In the genomic region with DNA sequence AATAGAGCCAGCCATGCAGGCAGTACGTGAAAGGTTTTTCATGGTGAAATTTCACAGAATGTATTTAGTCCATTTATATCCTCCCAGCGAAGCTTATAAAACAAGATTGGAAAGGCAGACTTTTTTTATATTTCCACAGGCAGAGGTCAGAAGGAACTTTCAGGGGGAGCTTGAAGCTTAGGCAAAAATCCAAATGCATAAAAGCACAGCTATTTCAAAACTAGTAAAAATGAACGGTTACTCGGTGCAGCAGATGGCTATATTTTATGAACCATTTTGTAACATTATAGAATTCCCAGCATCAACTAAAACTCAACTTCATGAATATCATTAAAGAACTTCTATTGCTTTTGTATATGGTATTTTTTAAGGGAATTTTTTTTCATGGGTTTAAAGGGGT, we compare ENCODE assay signal across 33 mouse cellular contexts.
A peak's percentile ranks its signal among the peaks of the same experiment; 100 is the strongest.
DNase-seq lines count a peak whose midpoint lies in the region; ATAC-seq and TF ChIP-seq lines count a peak whose summit lies in the region.
"Had no signal": no experiment of that assay in that cellular context is flagged by ENCODE, and none has a peak within 500 bp of the region (broad histone marks: within the 10 kb centered on the region; RNA-seq: fewer than 3 reads in every experiment).

No protein-coding gene starts in this region.

- H3K4me3 ChIP-seq in forebrain, postnatal 0 days (ENCODE audit: low read depth, low read length): no peak overlapping the region
- no peak overlapping the region for H3K4me3 ChIP-seq in forebrain, embryonic 13.5 days
- no peak overlapping the region for H3K4me3 ChIP-seq in limb, embryonic 12.5 days (replicated peaks)
- H3K4me3 ChIP-seq in limb, embryonic 10.5 days: no peak overlapping the region
- no peak overlapping the region for H3K4me3 ChIP-seq in limb, embryonic 13.5 days
- H3K4me3 ChIP-seq: embryonic facial prominence, embryonic 12.5 days; erythroblast, embryonic 14.5 days; forebrain, embryonic 12.5 days; heart, embryonic 12.5 days; heart, embryonic 15.5 days; hindbrain, embryonic 10.5 days; hindbrain, embryonic 13.5 days; intestine, embryonic 15.5 days had no signal

- no peak for ATAC-seq in forebrain, postnatal 0 days
- no peak for ATAC-seq in forebrain, embryonic 13.5 days
- ATAC-seq in limb, embryonic 12.5 days (ENCODE audit: insufficient number of reproducible peaks, insufficient read depth, low FRiP score, low TSS enrichment, low read depth): peak; percentile 72
- ATAC-seq in limb, embryonic 13.5 days (ENCODE audit: low FRiP score, low read depth): peak; percentile 83
- ATAC-seq: forebrain, embryonic 16.5 days; hindbrain, embryonic 16.5 days; intestine, embryonic 15.5 days; Patski had no signal

- no peak for TF ChIP-seq CTCF in forebrain, postnatal 0 days (IDR thresholded peaks at IDR 0.05; ENCODE audit: low read depth)

- no peaks in the 10 kb centered on the region for H3K9me3 ChIP-seq in forebrain, postnatal 0 days (ENCODE audit: low read length)
- H3K9me3 ChIP-seq in forebrain, embryonic 13.5 days (replicated peaks): no peaks in the 10 kb centered on the region
- no peaks in the 10 kb centered on the region for H3K9me3 ChIP-seq in limb, embryonic 12.5 days
- H3K9me3 ChIP-seq in limb, embryonic 10.5 days (replicated peaks): no peaks in the 10 kb centered on the region
- no peaks in the 10 kb centered on the region for H3K9me3 ChIP-seq in limb, embryonic 13.5 days
- H3K9me3 ChIP-seq: embryonic facial prominence, embryonic 12.5 days; forebrain, embryonic 12.5 days; G1E; heart, embryonic 12.5 days; heart, embryonic 15.5 days; hindbrain, embryonic 10.5 days; hindbrain, embryonic 13.5 days; intestine, embryonic 15.5 days had no signal

- 56% methylated on average over 4 of the region's 4 CpGs for WGBS in forebrain, postnatal 0 days
- WGBS in forebrain, embryonic 13.5 days: 86% methylated on average over 4 of the region's 4 CpGs
- WGBS in limb, embryonic 12.5 days: 45% methylated on average over 4 of the region's 4 CpGs
- WGBS in limb, embryonic 10.5 days: 90% methylated on average over 4 of the region's 4 CpGs
- 17% methylated on average over 4 of the region's 4 CpGs for WGBS in limb, embryonic 13.5 days

- H3K4me2 ChIP-seq in forebrain, postnatal 0 days (ENCODE audit: low read depth): no peak overlapping the region
- no peak overlapping the region for H3K4me2 ChIP-seq in forebrain, embryonic 13.5 days
- no peak overlapping the region for H3K4me2 ChIP-seq in limb, embryonic 12.5 days
- peak overlapping the region; percentile 21; the same call in 1 of the 2 replicates for H3K4me2 ChIP-seq in limb, embryonic 13.5 days (replicated peaks)
- H3K4me2 ChIP-seq: embryonic facial prominence, embryonic 12.5 days; forebrain, embryonic 12.5 days; heart, embryonic 12.5 days; heart, embryonic 15.5 days; hindbrain, embryonic 13.5 days; intestine, embryonic 15.5 days had no signal

- no peaks in the 10 kb centered on the region for H3K27me3 ChIP-seq in forebrain, postnatal 0 days (ENCODE audit: insufficient read depth, low read length)
- H3K27me3 ChIP-seq in forebrain, embryonic 13.5 days: no peaks in the 10 kb centered on the region
- H3K27me3 ChIP-seq in limb, embryonic 12.5 days: no peaks in the 10 kb centered on the region
- H3K27me3 ChIP-seq in limb, embryonic 10.5 days (ENCODE audit: low read depth, poor library complexity, severe bottlenecking): no peaks in the 10 kb centered on the region
- 0 out of 2 replicates have a peak, but pooled peaks cover 2% of the 10 kb centered on the region for H3K27me3 ChIP-seq in limb, embryonic 13.5 days
- H3K27me3 ChIP-seq: CH12.LX; embryonic facial prominence, embryonic 12.5 days; forebrain, embryonic 12.5 days; heart, embryonic 12.5 days; heart, embryonic 15.5 days; hindbrain, embryonic 13.5 days; intestine, embryonic 15.5 days; Patski had no signal

- H3K36me3 ChIP-seq in forebrain, postnatal 0 days (ENCODE audit: insufficient read depth): no peaks in the 10 kb centered on the region
- no peaks in the 10 kb centered on the region for H3K36me3 ChIP-seq in forebrain, embryonic 13.5 days (ENCODE audit: poor library complexity, severe bottlenecking)
- H3K36me3 ChIP-seq in limb, embryonic 12.5 days: no peaks in the 10 kb centered on the region
- no peaks in the 10 kb centered on the region for H3K36me3 ChIP-seq in limb, embryonic 10.5 days
- no peaks in the 10 kb centered on the region for H3K36me3 ChIP-seq in limb, embryonic 13.5 days
- H3K36me3 ChIP-seq: embryonic facial prominence, embryonic 12.5 days; forebrain, embryonic 12.5 days; G1E; heart, embryonic 12.5 days; heart, embryonic 15.5 days; hindbrain, embryonic 10.5 days; hindbrain, embryonic 13.5 days; intestine, embryonic 15.5 days had no signal

- H3K27ac ChIP-seq in forebrain, postnatal 0 days (ENCODE audit: low read depth, low read length): no peak overlapping the region
- no peak overlapping the region for H3K27ac ChIP-seq in forebrain, embryonic 13.5 days
- no peak overlapping the region for H3K27ac ChIP-seq in limb, embryonic 12.5 days
- no peak overlapping the region for H3K27ac ChIP-seq in limb, embryonic 10.5 days
- H3K27ac ChIP-seq in limb, embryonic 13.5 days: no peak overlapping the region
- H3K27ac ChIP-seq: embryonic facial prominence, embryonic 12.5 days; forebrain, embryonic 12.5 days; heart, embryonic 15.5 days; hindbrain, embryonic 10.5 days; hindbrain, embryonic 13.5 days; intestine, embryonic 15.5 days had no signal

- H3K9ac ChIP-seq in forebrain, postnatal 0 days: no peak overlapping the region
- no peak overlapping the region for H3K9ac ChIP-seq in forebrain, embryonic 13.5 days
- no peak overlapping the region for H3K9ac ChIP-seq in limb, embryonic 12.5 days (replicated peaks)
- no peak overlapping the region for H3K9ac ChIP-seq in limb, embryonic 13.5 days
- H3K9ac ChIP-seq: embryonic facial prominence, embryonic 12.5 days; forebrain, embryonic 12.5 days; heart, embryonic 12.5 days; heart, embryonic 15.5 days; hindbrain, embryonic 13.5 days; intestine, embryonic 15.5 days had no signal

- no peaks in the 10 kb centered on the region for H3K4me1 ChIP-seq in forebrain, postnatal 0 days (ENCODE audit: insufficient read depth)
- no peaks in the 10 kb centered on the region for H3K4me1 ChIP-seq in forebrain, embryonic 13.5 days
- no peaks in the 10 kb centered on the region for H3K4me1 ChIP-seq in limb, embryonic 12.5 days (replicated peaks)
- H3K4me1 ChIP-seq in limb, embryonic 10.5 days: no peaks in the 10 kb centered on the region
- H3K4me1 ChIP-seq in limb, embryonic 13.5 days: peaks cover 17% of the 10 kb centered on the region
- H3K4me1 ChIP-seq: embryonic facial prominence, embryonic 12.5 days; forebrain, embryonic 12.5 days; heart, embryonic 12.5 days; heart, embryonic 15.5 days; hindbrain, embryonic 10.5 days; hindbrain, embryonic 13.5 days; intestine, embryonic 15.5 days had no signal

- peak; percentile 4 for DNase-seq in forebrain, postnatal 0 days
- no peak for DNase-seq in limb, embryonic 10.5 days (ENCODE audit: low spot score)
- DNase-seq in heart, adult 11 months: no peak
- DNase-seq in cerebellum, adult 8-10 months: no peak
- DNase-seq: adrenal gland, postnatal 10 days; adrenal gland, postnatal 36 days; B cell, adult 2 months; cerebellum, adult 11 months; cerebellum, adult 2 months; cerebellum, postnatal 10 days; cerebellum, postnatal 36 days; embryo, embryonic 11 days; gastrocnemius, postnatal 10 days; gastrocnemius, postnatal 36 days; heart, adult 18-20 months; heart, postnatal 10 days; heart, postnatal 36 days had no signal

Comparison
In these comparisons a context has a peak if more than half of its experiments do, and no peak if none do; other contexts are left out.
1. ATAC-seq: peak in limb, embryonic 12.5 days (single experiment) and limb, embryonic 13.5 days (single experiment); none in forebrain, postnatal 0 days (single experiment) and forebrain, embryonic 13.5 days (single experiment).